Mouse (Mus musculus): ENCODE data around the gene Fnip1. TPM values are rescaled to one million over a fixed set of nuclear protein-coding genes. Genes with fewer than 3 reads are reported as not detected.
"Not testable (repeated sequence)": the region's sequence is repeated elsewhere in the genome, so short reads cannot be mapped to it uniquely, and the experiment has no call there.

Fnip1 gene
- total RNA-seq (2021) = 10 to 100 TPM; 31.7 to 33.8 TPM
- long read RNA-seq, experiment 1, full-length matches to known transcripts = 7 of 13 reads
- long read RNA-seq, experiment 1, partial matches to known transcripts = 3 of 13 reads
- long read RNA-seq, experiment 1, other reads (novel, unspliced or antisense) = 3 of 13 reads
- long read RNA-seq, experiment 2, full-length matches to known transcripts = 9 of 16 reads
- long read RNA-seq, experiment 2, partial matches to known transcripts = 7 of 16 reads
- long read RNA-seq, experiment 2, other reads (novel, unspliced or antisense) = 0 of 16 reads

- intact Hi-C loops (cut with DNase I) = loop anchor here (5.0 kb wide), 1 partner anchor 84 kb away; the partner anchor contains the start of gene Rapgef6
- DNase-seq = peak; percentile 96 to 97
Measured at GRCm38 (mm10) chr11:54437823-54438337, at the start of gene Fnip1. Gene Fnip1 (plus strand): TSS chr11:54438199.

GRCm38 (mm10) chr11:54390386-54390785, 47.6 kb upstream of the Fnip1 start:
- no peak for DNase-seq
- intact Hi-C loops (cut with DNase I) = no loop called here

- intact Hi-C loops (cut with DNase I) = no loop called here
- no peak for DNase-seq
Measured at GRCm38 (mm10) chr11:54391326-54391725, 46.7 kb upstream of the Fnip1 start.

GRCm38 (mm10) chr11:54396686-54397085, 41.3 kb upstream of the Fnip1 start:
- DNase-seq = no peak
- intact Hi-C loops (cut with DNase I) = no loop called here

- intact Hi-C loops (cut with DNase I) = no loop called here
- DNase-seq = no peak
Measured at GRCm38 (mm10) chr11:54398058-54398457, 39.9 kb upstream of the Fnip1 start.

DNA sequence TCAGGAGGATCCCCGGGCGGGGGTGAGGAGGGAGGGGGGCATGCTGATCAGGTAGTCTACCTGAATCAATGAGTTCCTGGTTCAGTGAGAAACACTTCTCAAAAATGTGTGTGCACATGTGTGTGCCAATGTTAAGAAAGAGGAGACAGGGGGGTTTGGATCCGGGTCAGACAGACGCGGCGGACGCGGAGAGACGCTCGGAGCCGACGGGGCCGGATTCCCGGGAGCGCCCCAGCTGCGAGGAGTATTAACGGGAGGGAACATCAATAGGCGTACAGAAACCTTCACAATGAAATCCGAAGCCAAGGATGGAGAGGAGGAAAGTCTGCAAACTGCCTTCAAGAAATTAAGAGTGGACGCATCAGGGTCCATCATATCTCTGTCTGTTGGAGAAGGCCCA, 37.2 kb upstream of the Fnip1 start:
- DNase-seq; intact Hi-C loops (cut with DNase I): not testable (repeated sequence)

- intact Hi-C loops (cut with DNase I) = no loop called here
- no peak for DNase-seq
Measured at GRCm38 (mm10) chr11:54404885-54405284, 33.1 kb upstream of the Fnip1 start.

DNA sequence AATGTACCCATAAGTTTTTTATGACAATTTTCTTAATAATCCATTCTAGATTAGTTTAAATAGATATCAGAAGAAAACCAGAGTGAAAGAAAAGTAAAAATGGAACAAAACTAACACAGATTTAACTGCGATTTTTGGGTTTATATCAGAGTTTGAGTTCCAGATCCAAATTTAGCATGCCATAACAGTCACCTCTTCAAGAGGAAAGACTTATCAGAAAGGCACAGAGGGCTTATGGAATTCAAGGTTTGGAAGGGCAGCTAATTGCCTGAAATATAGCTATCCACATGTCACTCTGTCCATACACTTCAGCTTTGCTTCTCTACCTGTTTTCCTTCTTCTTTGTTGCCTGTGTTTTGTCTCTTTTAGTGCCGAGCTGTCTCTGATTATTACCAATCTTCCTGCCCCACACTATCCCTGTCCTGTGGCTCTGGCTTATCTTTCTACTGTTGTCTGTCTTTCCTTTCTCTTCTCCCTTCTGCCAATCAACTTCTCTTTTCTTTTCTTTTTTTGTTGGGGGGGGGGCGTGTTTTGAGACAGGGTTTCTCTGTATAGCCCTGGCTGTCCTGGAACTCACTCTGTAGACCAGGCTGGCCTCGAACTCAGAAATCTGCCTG, 31.0 kb upstream of the Fnip1 start:
- intact Hi-C loops (cut with DNase I) = no loop called here
- no peak for DNase-seq

DNA sequence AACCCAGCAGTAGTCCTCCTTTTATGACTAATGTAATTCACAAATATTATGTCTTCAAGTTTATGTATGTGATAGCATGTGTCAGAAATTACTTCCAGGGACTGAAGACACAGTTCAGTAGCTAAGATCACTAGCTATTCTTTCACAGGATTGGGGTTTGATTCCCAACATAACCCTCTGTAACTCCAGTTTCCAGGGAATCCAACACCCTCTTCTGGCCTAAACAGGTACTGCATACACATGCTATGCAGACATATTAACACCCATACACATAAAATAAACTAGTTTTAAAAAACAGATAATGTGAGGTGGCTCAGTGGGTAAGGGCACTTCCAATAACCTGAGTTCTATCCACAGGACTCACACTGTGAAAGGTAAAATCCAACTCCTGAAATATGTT, 27.4 kb upstream of the Fnip1 start:
- no peak for DNase-seq
- intact Hi-C loops (cut with DNase I) = no loop called here

GRCm38 (mm10) chr11:54413017-54413416, 25.0 kb upstream of the Fnip1 start:
- DNase-seq = peak in 1 of 2 experiments; percentile 4
- intact Hi-C loops (cut with DNase I) = no loop called here

- intact Hi-C loops (cut with DNase I) = no loop called here
- peak in 1 of 2 experiments; percentile 13 for DNase-seq
Measured at GRCm38 (mm10) chr11:54423007-54423406, 15.0 kb upstream of the Fnip1 start.

- no peak for DNase-seq
- intact Hi-C loops (cut with DNase I) = no loop called here
Measured at GRCm38 (mm10) chr11:54426267-54426666, 11.7 kb upstream of the Fnip1 start.

- DNase-seq = no peak
- intact Hi-C loops (cut with DNase I) = no loop called here
Measured at GRCm38 (mm10) chr11:54427138-54427537, 10.9 kb upstream of the Fnip1 start.

GRCm38 (mm10) chr11:54427695-54428352, 10.2 kb upstream of the Fnip1 start:
- intact Hi-C loops (cut with DNase I) = no loop called here
- DNase-seq = no peak

DNA sequence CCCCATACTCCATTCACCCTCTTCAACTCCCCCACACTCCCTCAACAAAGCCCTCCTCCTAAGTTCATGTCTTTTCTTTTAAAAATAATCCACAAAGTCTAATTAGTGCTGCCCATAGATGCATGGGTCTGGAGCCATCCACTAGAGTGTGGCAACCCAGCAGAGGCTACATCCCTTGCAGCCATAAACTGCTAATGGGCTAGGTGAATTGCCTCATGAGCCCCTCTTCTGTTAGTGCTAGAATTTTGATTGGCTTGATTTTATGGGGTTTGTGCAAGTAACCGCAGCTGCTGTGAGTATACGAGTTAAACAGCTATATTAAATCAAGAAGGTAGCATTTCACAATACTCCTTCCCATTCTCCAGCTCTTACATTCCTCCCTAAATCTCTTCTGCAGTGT, 8.8 kb upstream of the Fnip1 start:
- DNase-seq = no peak
- intact Hi-C loops (cut with DNase I) = no loop called here

GRCm38 (mm10) chr11:54435797-54436196, 2.2 kb upstream of the Fnip1 start:
- DNase-seq = no peak
- intact Hi-C loops (cut with DNase I) = loop anchor here (5.0 kb wide), 1 partner anchor 87 kb away; the partner anchor contains the start of gene Rapgef6

DNA sequence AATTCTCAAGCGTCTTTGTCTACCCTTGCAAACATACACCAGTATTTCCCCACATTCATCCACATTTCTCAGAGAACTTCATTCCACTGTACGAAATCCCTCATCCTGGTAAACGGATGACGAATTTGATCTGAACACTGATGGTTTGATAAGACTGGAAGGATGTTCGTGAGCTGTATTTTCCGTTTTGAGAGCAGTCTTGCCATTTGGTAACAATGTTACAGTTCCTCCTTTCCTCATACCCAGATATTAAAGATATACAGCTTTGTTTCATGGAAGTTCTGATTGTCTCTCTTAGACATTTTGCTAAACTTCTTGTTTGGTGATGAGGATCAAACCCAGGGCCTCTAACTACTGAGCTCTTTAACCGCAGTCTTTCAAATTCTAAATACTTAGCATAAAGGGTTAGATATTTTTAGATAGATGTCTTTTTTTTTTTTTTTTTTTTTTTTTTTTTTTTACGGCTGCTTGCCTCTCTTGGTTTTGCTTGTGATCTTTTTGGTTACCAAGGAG, 633 bp upstream of the Fnip1 start:
- no peak for DNase-seq
- intact Hi-C loops (cut with DNase I) = loop anchor here (5.0 kb wide), 1 partner anchor 85 kb away; the partner anchor contains the start of gene Rapgef6

DNA sequence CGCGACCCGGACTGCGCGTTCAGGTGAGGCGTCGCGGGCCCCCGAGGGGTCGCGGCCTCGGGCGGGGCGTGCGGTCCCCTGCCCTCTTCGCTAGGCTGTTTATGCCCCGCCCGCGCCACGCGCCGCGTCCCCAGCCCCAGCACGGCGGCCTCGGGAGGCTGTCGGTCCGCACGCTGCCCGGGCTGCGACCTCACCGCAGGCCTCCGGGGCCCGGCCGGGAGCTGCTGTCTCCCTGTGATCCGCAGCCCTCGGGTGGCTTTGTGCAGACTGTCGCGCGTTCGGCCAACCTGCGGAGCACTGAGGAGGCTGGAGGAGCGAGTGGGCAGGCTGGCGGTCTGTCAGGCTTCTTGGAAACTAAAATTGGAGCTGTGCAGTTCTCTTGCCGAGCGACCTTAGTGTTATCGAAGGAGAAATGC, 375 bp downstream of the Fnip1 start:
- intact Hi-C loops (cut with DNase I) = loop anchor here (5.0 kb wide), 1 partner anchor 84 kb away; the partner anchor contains the start of gene Rapgef6
- peak; percentile 65 to 66 for DNase-seq

GRCm38 (mm10) chr11:54438991-54439690, 1.1 kb downstream of the Fnip1 start:
- intact Hi-C loops (cut with DNase I) = loop anchor here (5.0 kb wide), 1 partner anchor 83 kb away; the partner anchor contains the start of gene Rapgef6
- DNase-seq = no peak

GRCm38 (mm10) chr11:54439691-54440029, 1.7 kb downstream of the Fnip1 start:
- no peak for DNase-seq
- intact Hi-C loops (cut with DNase I) = loop anchor here (5.0 kb wide), 1 partner anchor 83 kb away; the partner anchor contains the start of gene Rapgef6

Measured in heart, postnatal 14 days (tissue).